Mouse (Mus musculus) 3134 (cell line): ENCODE measurements around the gene Efna2.

Experiments used
- DNase-seq: peaks from one replicate; pipeline ENCODE4 v3.0.0-alpha.2; 2011; ENCODE audit warnings: low spot score; ENCODE audit not compliant: insufficient read length; ENCODE audit errors: extremely low read depth

Gene Efna2

GRCm38 (mm10) chr10:80167460-80168037, 11.7 kb upstream of the Efna2 start:
- peak; percentile 99 for DNase-seq

- DNase-seq = peak; percentile 98
These were observed 11.1 kb upstream of the Efna2 start for GRCm38 (mm10) chr10:80168038-80168661.

- DNase-seq = no peak
These were observed 10.2 kb upstream of the Efna2 start for GRCm38 (mm10) chr10:80169070-80169469.

GRCm38 (mm10) chr10:80169651-80170050, 9.6 kb upstream of the Efna2 start:
- no peak for DNase-seq

GRCm38 (mm10) chr10:80170052-80170451, 9.2 kb upstream of the Efna2 start:
- DNase-seq = no peak

- no peak for DNase-seq
These were observed 8.7 kb upstream of the Efna2 start for GRCm38 (mm10) chr10:80170601-80171021.

- DNase-seq = no peak
These were observed 8.0 kb upstream of the Efna2 start for GRCm38 (mm10) chr10:80171252-80171651.

- no peak for DNase-seq
These were observed 7.3 kb upstream of the Efna2 start for GRCm38 (mm10) chr10:80171760-80172526.

- DNase-seq = peak; percentile 92
These were observed 6.6 kb upstream of the Efna2 start, which contains the start of gene 1600002K03Rik for GRCm38 (mm10) chr10:80172527-80173292. 1600002K03Rik (plus strand) TSS chr10:80172944.

- no peak for DNase-seq
These were observed 5.9 kb upstream of the Efna2 start for GRCm38 (mm10) chr10:80173358-80173757.

- no peak for DNase-seq
These were observed 5.2 kb upstream of the Efna2 start for GRCm38 (mm10) chr10:80173955-80174640.

- DNase-seq = no peak
These were observed 4.6 kb upstream of the Efna2 start for GRCm38 (mm10) chr10:80174705-80175104.

- no peak for DNase-seq
These were observed 3.6 kb upstream of the Efna2 start for GRCm38 (mm10) chr10:80175536-80176269.

- DNase-seq = no peak
These were observed 2.9 kb upstream of the Efna2 start for GRCm38 (mm10) chr10:80176270-80176834.

- peak; percentile 74 for DNase-seq
These were observed 1.6 kb upstream of the Efna2 start for GRCm38 (mm10) chr10:80177441-80178279.

- DNase-seq = no peak
These were observed 1.0 kb downstream of the Efna2 start for GRCm38 (mm10) chr10:80180288-80180687.

- no peak for DNase-seq
These were observed 1.5 kb downstream of the Efna2 start for GRCm38 (mm10) chr10:80180823-80181222.

GRCm38 (mm10) chr10:80182547-80182946, 3.3 kb downstream of the Efna2 start:
- DNase-seq = no peak

- DNase-seq = no peak
These were observed 7.4 kb downstream of the Efna2 start for GRCm38 (mm10) chr10:80186649-80187048.
